In the genomic region with DNA sequence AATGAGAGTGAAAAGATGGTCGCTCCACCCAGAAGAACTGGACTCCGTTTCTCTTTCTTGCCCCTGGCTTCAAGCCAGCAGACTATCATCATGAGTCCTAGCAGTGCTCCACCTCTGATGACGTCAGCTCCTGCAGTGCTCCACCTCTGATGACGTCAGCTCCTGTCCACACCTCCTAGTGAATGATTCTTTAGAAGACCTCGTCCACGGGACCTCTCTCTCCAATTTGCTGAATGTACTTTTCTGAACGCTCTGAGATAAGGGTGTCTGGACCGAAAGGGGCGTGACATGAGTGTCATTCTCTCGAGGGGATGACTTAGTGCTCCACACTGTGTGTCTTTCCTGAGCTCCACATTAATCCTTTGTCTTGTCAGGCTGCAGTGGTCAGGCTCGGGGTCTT, we compare ENCODE assay signal across 24 mouse cellular contexts. TPM values are rescaled to one million over a fixed set of nuclear protein-coding genes. Genes with fewer than 3 reads are reported as not detected.
DNase-seq lines count a peak whose midpoint lies in the region; ATAC-seq lines count a peak whose summit lies in the region.
"Had no signal": no experiment of that assay in that cellular context is flagged by ENCODE, and none has a peak within 500 bp of the region (broad histone marks: within the 10 kb centered on the region; RNA-seq: fewer than 3 reads in every experiment).

No protein-coding gene starts in this region.

- H3K27me3 ChIP-seq in heart, embryonic 11.5 days (ENCODE audit: control insufficient read depth, insufficient read depth, low read length): no peaks in the 10 kb centered on the region
- no peaks in the 10 kb centered on the region for H3K27me3 ChIP-seq in intestine, embryonic 16.5 days (replicated peaks; ENCODE audit: control insufficient read depth, insufficient read depth, low read length)
- H3K27me3 ChIP-seq: forebrain, embryonic 13.5 days had no signal

- intact Hi-C loops in heart, postnatal 36 days (cut with DNase I): no loop called here

- no peak for DNase-seq in heart, postnatal 36 days
- peak; percentile 23 for DNase-seq in 3T3-L1 (ENCODE audit: low read depth, low spot score)
- DNase-seq in NIH3T3 (ENCODE audit: low read depth): peak; percentile 47
- no peak for DNase-seq in spleen, postnatal 14 days (ENCODE audit: low spot score in 2 of 2)
- DNase-seq: adrenal gland, postnatal 10 days; B cell, adult 2 months; cerebellum, adult 2 months; cerebellum, postnatal 25 days; gastrocnemius, adult 2 months; kidney, adult 2 months; right cerebral cortex, adult 18-20 months had no signal

- peak overlapping the region; percentile 73 for H3K27ac ChIP-seq in heart, embryonic 11.5 days (ENCODE audit: low read depth, low read length)
- H3K27ac ChIP-seq in intestine, embryonic 16.5 days (ENCODE audit: low read length): no peak overlapping the region
- H3K27ac ChIP-seq: forebrain, embryonic 13.5 days; gastrocnemius, adult 2 months; hindbrain, embryonic 12.5 days; kidney, postnatal 0 days had no signal

- H3K36me3 ChIP-seq in heart, embryonic 11.5 days (ENCODE audit: control insufficient read depth, insufficient read depth, low read length): no peaks in the 10 kb centered on the region
- no peaks in the 10 kb centered on the region for H3K36me3 ChIP-seq in intestine, embryonic 16.5 days (ENCODE audit: control insufficient read depth, insufficient read depth, low read length)
- H3K36me3 ChIP-seq: hindbrain, embryonic 12.5 days had no signal

- no peak overlapping the region for H3K9ac ChIP-seq in heart, embryonic 11.5 days (ENCODE audit: low read depth, low read length)
- no peak overlapping the region for H3K9ac ChIP-seq in intestine, embryonic 16.5 days (ENCODE audit: low read depth, low read length)
- H3K9ac ChIP-seq: forebrain, embryonic 13.5 days; hindbrain, embryonic 12.5 days had no signal

- H3K4me2 ChIP-seq in heart, embryonic 11.5 days: peak overlapping the region; percentile 27; the same call in 1 of the 2 replicates
- H3K4me2 ChIP-seq in intestine, embryonic 16.5 days (ENCODE audit: low read depth, low read length): no peak overlapping the region
- H3K4me2 ChIP-seq: forebrain, embryonic 13.5 days; hindbrain, embryonic 12.5 days; midbrain, embryonic 11.5 days had no signal

- H3K4me3 ChIP-seq in heart, embryonic 11.5 days (ENCODE audit: low read depth, low read length): no peak overlapping the region
- no peak overlapping the region for H3K4me3 ChIP-seq in intestine, embryonic 16.5 days (ENCODE audit: low read length)
- H3K4me3 ChIP-seq: forebrain, embryonic 13.5 days; gastrocnemius, adult 2 months; hindbrain, embryonic 12.5 days had no signal

- ATAC-seq in heart, embryonic 11.5 days (replicated peaks; ENCODE audit: insufficient number of reproducible peaks, low FRiP score, low TSS enrichment): peak; percentile 63; the same call in 1 of the 2 replicates
- peak; percentile 74 for ATAC-seq in intestine, embryonic 16.5 days
- no peak for ATAC-seq in megakaryocyte-erythroid progenitor cell, adult 5-6 weeks (replicated peaks; ENCODE audit: low FRiP score, low TSS enrichment, poor library complexity, severe bottlenecking)
- ATAC-seq: forebrain, embryonic 13.5 days; lung, postnatal 0 days had no signal

- WGBS in heart, embryonic 11.5 days (ENCODE audit: insufficient replicate concordance): 21% methylated on average over 11 of the region's 11 CpGs
- WGBS in intestine, embryonic 16.5 days: 45% methylated on average over 11 of the region's 11 CpGs

- no peaks in the 10 kb centered on the region for H3K9me3 ChIP-seq in heart, embryonic 11.5 days (replicated peaks; ENCODE audit: control insufficient read depth, low read length)
- no peaks in the 10 kb centered on the region for H3K9me3 ChIP-seq in intestine, embryonic 16.5 days (ENCODE audit: control insufficient read depth, low read length)
- H3K9me3 ChIP-seq: forebrain, embryonic 13.5 days; hindbrain, embryonic 12.5 days had no signal

- H3K4me1 ChIP-seq in heart, embryonic 11.5 days (ENCODE audit: control insufficient read depth, insufficient read depth, low read length): peaks cover 27% of the 10 kb centered on the region
- H3K4me1 ChIP-seq in intestine, embryonic 16.5 days (ENCODE audit: control insufficient read depth, insufficient read depth, low read length): no peaks in the 10 kb centered on the region
- H3K4me1 ChIP-seq: forebrain, embryonic 13.5 days; hindbrain, embryonic 12.5 days had no signal

RNA-seq across cellular contexts. Expression of gene Lpar3, which starts 15.5 kb away (rescaled TPM):
- 39.9 and 49.7 TPM in 2 replicates for polyA plus RNA-seq in heart, embryonic 11.5 days (2014; fragmentation: Nextera tagmentation; extraction: Ambion mirVana)
- total RNA-seq in heart, postnatal 36 days (2021): under 1 TPM; 0.24 to 0.28 TPM
- polyA plus RNA-seq in intestine, embryonic 16.5 days (2015; fragmentation: Nextera tagmentation; extraction: Ambion mirVana): 2.8 and 3.1 TPM in 2 replicates
- not detected in 2 replicates for total RNA-seq in megakaryocyte-erythroid progenitor cell, adult 5-6 weeks (2014; fragmentation: Nextera tagmentation)
- total RNA-seq in megakaryocyte-erythroid progenitor cell, adult 5-6 weeks (2017): not detected in 2 replicates
- total RNA-seq: MEL had no signal

RNA-seq across cellular contexts. Expression of gene Mcoln2, which starts 55.7 kb away (rescaled TPM):
- polyA plus RNA-seq in heart, embryonic 11.5 days (2014; fragmentation: Nextera tagmentation; extraction: Ambion mirVana): 0.25 and 0.27 TPM in 2 replicates
- under 1 TPM; 0.22 to 0.25 TPM for total RNA-seq in heart, postnatal 36 days (2021)
- polyA plus RNA-seq in intestine, embryonic 16.5 days (2015; fragmentation: Nextera tagmentation; extraction: Ambion mirVana): 8.1 and 8.8 TPM in 2 replicates
- 0.09 and 1.5 TPM in 2 replicates for total RNA-seq in megakaryocyte-erythroid progenitor cell, adult 5-6 weeks (2014; fragmentation: Nextera tagmentation)
- total RNA-seq in megakaryocyte-erythroid progenitor cell, adult 5-6 weeks (2017): 0.99 and 3.8 TPM in 2 replicates
- total RNA-seq: layer of hippocampus, postnatal 14 days; left cerebral cortex, adult 8-10 months had no signal
- polyA plus RNA-seq: frontal cortex, adult 2 months; neural tube, embryonic 14.5 days had no signal

Comparison
In these comparisons a context has a peak if more than half of its experiments do, and no peak if none do; other contexts are left out.
1. DNase-seq: peak in 3T3-L1 (single experiment) and NIH3T3 (single experiment); none in heart, postnatal 36 days (0 of 2) and spleen, postnatal 14 days (0 of 2).